Mouse (Mus musculus): ENCODE data around the gene Grm8. TPM values are rescaled to one million over a fixed set of nuclear protein-coding genes. Genes with fewer than 3 reads are reported as not detected.

The Grm8 gene
- polyA plus RNA-seq, 1 experiment, result 0.04 TPM

GRCm38 (mm10) chr6:27635898-27636297 lies 499.1 kb downstream of the Grm8 start:
- H3K4me3 ChIP-seq (ENCODE audit: extremely low read depth, insufficient read depth, insufficient read length), result no peak overlapping the region
- no peak for DNase-seq (ENCODE audit: low read depth in 1 of 2, low spot score in 2 of 2)
- no peak overlapping the region for H3K27ac ChIP-seq (ENCODE audit: insufficient read depth, low read length)
- no peaks in the 10 kb centered on the region for H3K36me3 ChIP-seq (ENCODE audit: control insufficient read depth, insufficient read depth, low read length)
- no peaks in the 10 kb centered on the region for H3K27me3 ChIP-seq (ENCODE audit: control insufficient read depth, insufficient read depth, low read length)
- WGBS, result 91% methylated on average over 3 of the region's 3 CpGs
- TF ChIP-seq POLR2A (IDR thresholded peaks at IDR 0.05; ENCODE audit: low read depth, low read length) (no peak), CTCF (IDR thresholded peaks at IDR 0.05; ENCODE audit: extremely low read depth, insufficient read depth, insufficient read length, insufficient replicate concordance) (no peak)
- H3K4me1 ChIP-seq (ENCODE audit: control insufficient read depth, insufficient read depth, insufficient read length), result no peaks in the 10 kb centered on the region

- WGBS, result 84% methylated on average over 4 of the region's 4 CpGs
- Histone ChIP-seq H3K27ac (ENCODE audit: insufficient read depth, low read length) (no peak overlapping the region), H3K4me1 (ENCODE audit: control insufficient read depth, insufficient read depth, insufficient read length) (no peaks in the 10 kb centered on the region), H3K36me3 (ENCODE audit: control insufficient read depth, insufficient read depth, low read length) (no peaks in the 10 kb centered on the region), H3K27me3 (ENCODE audit: control insufficient read depth, insufficient read depth, low read length) (no peaks in the 10 kb centered on the region), H3K4me3 (ENCODE audit: extremely low read depth, insufficient read depth, insufficient read length) (no peak overlapping the region)
- DNase-seq (ENCODE audit: low read depth in 1 of 2, low spot score in 2 of 2), result no peak
- TF ChIP-seq POLR2A (IDR thresholded peaks at IDR 0.05; ENCODE audit: low read depth, low read length), result no peak
- no peak for TF ChIP-seq CTCF (IDR thresholded peaks at IDR 0.05; ENCODE audit: extremely low read depth, insufficient read depth, insufficient read length, insufficient replicate concordance)
Observed at GRCm38 (mm10) chr6:27617472-27617871, 517.5 kb downstream of the Grm8 start.

- 90% methylated on average over 2 of the region's 2 CpGs for WGBS
- TF ChIP-seq POLR2A (IDR thresholded peaks at IDR 0.05; ENCODE audit: low read depth, low read length) (no peak), CTCF (IDR thresholded peaks at IDR 0.05; ENCODE audit: extremely low read depth, insufficient read depth, insufficient read length, insufficient replicate concordance) (no peak)
- Histone ChIP-seq H3K4me3 (ENCODE audit: extremely low read depth, insufficient read depth, insufficient read length) (no peak overlapping the region), H3K4me1 (ENCODE audit: control insufficient read depth, insufficient read depth, insufficient read length) (no peaks in the 10 kb centered on the region), H3K27ac (ENCODE audit: insufficient read depth, low read length) (no peak overlapping the region), H3K36me3 (ENCODE audit: control insufficient read depth, insufficient read depth, low read length) (no peaks in the 10 kb centered on the region), H3K27me3 (ENCODE audit: control insufficient read depth, insufficient read depth, low read length) (no peaks in the 10 kb centered on the region)
- DNase-seq (ENCODE audit: low read depth in 1 of 2, low spot score in 2 of 2), result no peak
Observed at GRCm38 (mm10) chr6:27580485-27580884, 554.5 kb downstream of the Grm8 start.

GRCm38 (mm10) chr6:27545516-27545915 lies 589.5 kb downstream of the Grm8 start:
- no peaks in the 10 kb centered on the region for H3K27me3 ChIP-seq (ENCODE audit: control insufficient read depth, insufficient read depth, low read length)
- no peaks in the 10 kb centered on the region for H3K4me1 ChIP-seq (ENCODE audit: control insufficient read depth, insufficient read depth, insufficient read length)
- no peak overlapping the region for H3K4me3 ChIP-seq (ENCODE audit: extremely low read depth, insufficient read depth, insufficient read length)
- no peak overlapping the region for H3K27ac ChIP-seq (ENCODE audit: insufficient read depth, low read length)
- 81% methylated on average over 6 of the region's 6 CpGs for WGBS
- TF ChIP-seq CTCF (IDR thresholded peaks at IDR 0.05; ENCODE audit: extremely low read depth, insufficient read depth, insufficient read length, insufficient replicate concordance), result no peak
- TF ChIP-seq POLR2A (IDR thresholded peaks at IDR 0.05; ENCODE audit: low read depth, low read length), result no peak
- no peaks in the 10 kb centered on the region for H3K36me3 ChIP-seq (ENCODE audit: control insufficient read depth, insufficient read depth, low read length)
- no peak for DNase-seq (ENCODE audit: low read depth in 1 of 2, low spot score in 2 of 2)

- WGBS, result 63% methylated on average over 1 of the region's 1 CpGs
- Histone ChIP-seq H3K4me3 (ENCODE audit: extremely low read depth, insufficient read depth, insufficient read length) (no peak overlapping the region), H3K27ac (ENCODE audit: insufficient read depth, low read length) (no peak overlapping the region), H3K36me3 (ENCODE audit: control insufficient read depth, insufficient read depth, low read length) (no peaks in the 10 kb centered on the region), H3K27me3 (ENCODE audit: control insufficient read depth, insufficient read depth, low read length) (no peaks in the 10 kb centered on the region), H3K4me1 (ENCODE audit: control insufficient read depth, insufficient read depth, insufficient read length) (no peaks in the 10 kb centered on the region)
- no peak for TF ChIP-seq CTCF (IDR thresholded peaks at IDR 0.05; ENCODE audit: extremely low read depth, insufficient read depth, insufficient read length, insufficient replicate concordance)
- TF ChIP-seq POLR2A (IDR thresholded peaks at IDR 0.05; ENCODE audit: low read depth, low read length), result no peak
- no peak for DNase-seq (ENCODE audit: low read depth in 1 of 2, low spot score in 2 of 2)
Observed at GRCm38 (mm10) chr6:27517620-27518019, 617.4 kb downstream of the Grm8 start.

GRCm38 (mm10) chr6:27460998-27461397 lies 674.0 kb downstream of the Grm8 start:
- TF ChIP-seq CTCF (IDR thresholded peaks at IDR 0.05; ENCODE audit: extremely low read depth, insufficient read depth, insufficient read length, insufficient replicate concordance), result no peak
- no peak for TF ChIP-seq POLR2A (IDR thresholded peaks at IDR 0.05; ENCODE audit: low read depth, low read length)
- H3K4me1 ChIP-seq (ENCODE audit: control insufficient read depth, insufficient read depth, insufficient read length), result no peaks in the 10 kb centered on the region
- H3K36me3 ChIP-seq (ENCODE audit: control insufficient read depth, insufficient read depth, low read length), result no peaks in the 10 kb centered on the region
- H3K27ac ChIP-seq (ENCODE audit: insufficient read depth, low read length), result no peak overlapping the region
- no peaks in the 10 kb centered on the region for H3K27me3 ChIP-seq (ENCODE audit: control insufficient read depth, insufficient read depth, low read length)
- H3K4me3 ChIP-seq (ENCODE audit: extremely low read depth, insufficient read depth, insufficient read length), result no peak overlapping the region
- no peak for DNase-seq (ENCODE audit: low read depth in 1 of 2, low spot score in 2 of 2)
- WGBS, result 81% methylated on average over 5 of the region's 5 CpGs

- no peak overlapping the region for H3K27ac ChIP-seq (ENCODE audit: insufficient read depth, low read length)
- H3K36me3 ChIP-seq (ENCODE audit: control insufficient read depth, insufficient read depth, low read length), result no peaks in the 10 kb centered on the region
- H3K4me1 ChIP-seq (ENCODE audit: control insufficient read depth, insufficient read depth, insufficient read length), result no peaks in the 10 kb centered on the region
- DNase-seq (ENCODE audit: low read depth in 1 of 2, low spot score in 2 of 2), result no peak
- TF ChIP-seq POLR2A (IDR thresholded peaks at IDR 0.05; ENCODE audit: low read depth, low read length), result no peak
- TF ChIP-seq CTCF (IDR thresholded peaks at IDR 0.05; ENCODE audit: extremely low read depth, insufficient read depth, insufficient read length, insufficient replicate concordance), result no peak
- no peaks in the 10 kb centered on the region for H3K27me3 ChIP-seq (ENCODE audit: control insufficient read depth, insufficient read depth, low read length)
- H3K4me3 ChIP-seq (ENCODE audit: extremely low read depth, insufficient read depth, insufficient read length), result no peak overlapping the region
- WGBS, result 90% methylated on average over 4 of the region's 4 CpGs
Observed at GRCm38 (mm10) chr6:27408473-27408872, 726.5 kb downstream of the Grm8 start.

Data from spleen, adult 2 months (tissue).